Mouse (Mus musculus) MN1 (cell line): Measurements from ENCODE around the gene Aox2.
A peak's percentile ranks its signal among the peaks of the same experiment; 100 is the strongest.

Experiments used
- DNase-seq: peaks from one replicate; pipeline ENCODE4 v3.0.0-alpha.2; 2016; ENCODE audit warnings: low spot score

The Aox2 gene

DNA sequence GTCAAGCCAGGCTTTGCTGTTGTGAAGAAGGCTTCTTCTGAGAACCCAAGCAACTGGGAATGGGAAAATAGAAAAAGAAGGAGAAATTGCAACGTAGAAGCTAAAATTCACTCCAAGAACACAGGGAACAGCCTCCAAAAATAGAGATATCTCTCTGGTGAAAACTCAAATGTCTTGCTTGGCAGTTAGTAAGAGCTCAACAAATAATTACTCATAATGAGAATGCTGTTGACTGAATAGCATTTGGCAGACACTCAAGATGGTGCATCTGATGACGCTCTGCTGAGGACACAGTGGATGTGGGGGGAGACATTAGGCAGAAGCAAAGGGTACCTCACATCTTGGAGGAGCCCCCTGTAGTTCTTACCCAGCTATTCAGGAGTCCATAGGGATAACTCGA lies 10.0 kb downstream of the Aox2 start:
- DNase-seq, result no peak

DNA sequence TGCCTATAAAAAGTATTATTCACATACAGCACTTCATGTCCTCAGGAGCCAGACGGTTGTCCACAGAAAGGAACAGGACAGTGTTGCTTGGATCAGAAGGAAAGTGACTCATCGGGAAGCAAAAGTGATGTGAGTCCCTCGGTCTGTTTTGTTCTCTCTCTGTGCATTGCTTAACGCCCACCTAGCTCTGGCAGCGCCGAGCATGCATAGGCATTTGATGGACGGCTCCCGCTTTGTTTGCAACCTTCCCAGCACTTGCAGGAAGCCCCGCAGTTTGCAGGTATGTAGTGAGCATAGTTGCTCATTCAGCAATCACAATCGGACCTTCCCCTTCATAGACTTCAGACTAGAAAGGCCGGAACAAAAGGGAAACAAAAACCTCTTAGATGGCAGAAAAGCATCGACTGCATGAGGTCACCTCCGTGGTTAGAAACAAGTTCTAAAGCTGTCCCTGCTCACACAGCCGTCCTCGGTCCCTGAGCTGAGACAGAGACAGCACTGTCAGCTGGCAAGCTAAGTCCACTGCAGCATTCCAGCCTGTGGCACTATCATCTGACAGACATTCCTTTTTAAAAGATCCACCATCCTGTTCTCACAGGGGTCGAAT lies 11.8 kb downstream of the Aox2 start:
- no peak for DNase-seq

DNA sequence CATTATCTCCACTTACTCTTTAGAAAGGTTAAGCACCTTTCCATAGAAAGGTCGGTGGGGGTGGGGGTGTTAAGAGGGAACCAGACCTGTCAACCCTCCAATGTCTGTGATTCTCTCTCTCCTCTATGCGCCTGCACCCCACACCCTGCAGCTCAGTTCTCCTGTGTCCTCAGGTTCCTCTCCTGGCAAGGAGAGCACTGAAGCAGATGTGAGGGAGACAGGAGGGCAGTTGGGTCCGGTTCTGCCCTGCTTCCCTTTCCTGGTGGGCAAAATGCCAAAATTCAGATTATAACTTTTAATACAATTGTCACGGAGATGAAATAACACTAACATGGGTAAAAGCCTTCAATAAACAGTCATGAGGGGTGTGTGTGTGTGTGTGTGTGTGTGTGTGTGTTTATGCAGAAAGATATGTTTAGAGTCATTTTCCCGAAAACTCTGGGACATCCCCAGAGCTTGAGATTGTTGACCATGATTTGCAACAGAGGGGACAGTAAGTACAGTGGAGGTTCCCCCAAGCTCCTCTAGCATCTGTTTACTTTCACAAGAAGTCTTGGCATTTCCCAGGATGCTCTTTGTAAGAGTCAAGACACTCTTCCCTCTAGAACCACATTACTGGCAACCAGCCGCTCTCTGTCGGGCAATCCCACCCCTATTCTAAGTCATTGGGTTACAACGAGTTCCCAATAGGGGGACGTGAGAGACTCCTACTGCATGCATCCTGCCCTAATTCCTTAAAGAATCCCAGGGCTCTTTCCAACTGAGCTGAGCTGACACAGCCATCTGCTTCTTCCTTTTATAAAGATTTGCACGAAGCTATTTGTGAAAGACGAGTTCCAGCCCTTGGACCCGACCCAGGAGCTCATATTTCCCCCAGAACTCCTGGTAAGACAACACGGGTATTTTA lies 13.5 kb downstream of the Aox2 start:
- no peak for DNase-seq

DNA sequence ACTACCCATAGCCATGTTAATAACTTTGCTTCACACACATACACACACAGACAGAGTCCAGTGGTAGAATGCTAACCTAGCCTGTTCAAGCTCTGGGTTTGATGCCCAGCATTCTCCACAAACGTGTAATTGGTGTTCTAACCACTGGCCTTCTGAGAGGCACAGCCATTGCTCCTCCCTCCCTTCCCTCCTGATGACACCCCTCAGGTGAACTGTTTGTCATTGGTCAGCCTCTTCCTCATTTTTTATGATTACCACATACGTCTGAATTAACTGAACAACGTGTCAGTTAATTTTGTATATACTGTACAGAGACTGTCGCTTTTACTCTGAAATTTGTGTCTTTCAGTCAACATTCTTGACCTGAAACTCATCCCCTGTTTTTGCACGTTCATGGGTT lies 16.6 kb downstream of the Aox2 start:
- no peak for DNase-seq

DNA sequence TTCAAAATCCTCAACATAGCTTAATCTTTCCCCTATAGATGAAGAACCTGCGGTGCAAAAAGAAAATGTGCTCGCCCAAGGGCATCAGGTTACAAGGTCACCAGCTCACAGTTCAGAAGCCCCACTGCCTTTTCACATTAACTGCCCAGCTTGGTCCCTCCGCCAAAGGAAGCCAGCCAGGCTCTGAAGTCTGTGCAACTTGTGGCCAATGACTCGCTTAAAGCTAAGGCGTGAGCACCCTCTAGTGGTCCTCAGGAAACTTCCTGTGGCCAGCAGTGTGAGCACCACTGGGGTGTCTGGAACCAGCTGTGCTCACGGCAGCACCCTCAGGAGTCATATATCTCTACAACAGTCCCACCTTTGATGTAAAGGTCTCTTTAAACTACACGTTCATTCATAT lies 18.2 kb downstream of the Aox2 start:
- peak; percentile 62 for DNase-seq

DNA sequence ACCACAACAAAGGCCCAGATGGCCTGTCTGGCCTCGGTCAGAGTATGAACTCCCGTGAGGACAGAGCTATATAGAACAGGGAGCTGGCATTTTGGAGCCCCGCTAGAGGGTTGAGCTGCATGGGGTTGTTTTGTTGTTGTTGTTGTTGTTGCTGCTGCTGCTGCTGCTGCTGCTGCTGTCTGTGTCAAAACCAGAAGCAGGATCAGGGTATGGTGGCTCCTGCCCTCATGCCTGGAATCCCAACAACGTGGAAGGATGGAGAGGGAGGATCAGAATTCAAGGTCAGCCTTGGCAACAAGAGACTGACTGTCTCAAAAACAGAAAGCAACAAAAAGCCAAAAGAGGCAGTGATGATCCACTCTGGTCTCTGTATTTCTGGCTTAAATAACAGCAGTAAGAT lies 18.7 kb downstream of the Aox2 start:
- no peak for DNase-seq

DNA sequence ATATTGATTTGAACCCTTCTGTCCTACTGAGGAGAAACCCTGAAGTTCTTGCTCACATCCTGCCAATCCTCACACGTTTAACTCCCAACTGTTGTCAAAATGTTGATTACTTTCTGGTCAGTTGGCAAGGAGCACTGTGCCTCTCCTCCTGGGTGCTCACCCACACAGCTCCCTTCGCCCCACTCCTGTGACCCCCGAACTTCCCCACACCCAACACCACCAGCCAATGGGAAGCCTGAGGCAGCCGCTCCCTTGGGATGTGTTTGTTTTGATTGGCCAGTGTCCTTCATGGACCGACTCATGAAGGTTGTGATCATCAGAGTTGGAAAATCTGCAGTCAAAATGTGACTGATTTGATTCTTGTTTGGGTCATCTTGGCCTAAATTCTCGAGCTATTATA lies 20.2 kb downstream of the Aox2 start:
- DNase-seq, result no peak

DNA sequence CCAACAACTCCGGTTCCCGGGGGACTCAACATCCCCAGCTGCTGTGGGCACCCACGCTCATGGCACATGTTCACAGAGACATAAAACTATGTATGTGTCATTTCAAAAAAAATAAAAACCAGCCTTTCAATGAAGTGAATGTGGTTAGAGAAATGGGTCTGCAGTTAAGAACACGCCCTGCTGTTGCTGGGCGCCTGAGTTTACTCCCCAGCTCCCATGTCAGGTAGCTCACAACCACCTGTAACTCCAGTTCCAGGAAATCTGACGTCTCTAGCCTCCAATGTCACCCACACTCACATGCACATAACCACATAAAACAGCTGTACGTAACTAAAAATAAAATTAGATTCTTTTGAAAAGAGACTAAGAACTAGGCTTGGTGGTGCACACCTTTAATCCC lies 22.9 kb downstream of the Aox2 start:
- DNase-seq, result no peak

DNA sequence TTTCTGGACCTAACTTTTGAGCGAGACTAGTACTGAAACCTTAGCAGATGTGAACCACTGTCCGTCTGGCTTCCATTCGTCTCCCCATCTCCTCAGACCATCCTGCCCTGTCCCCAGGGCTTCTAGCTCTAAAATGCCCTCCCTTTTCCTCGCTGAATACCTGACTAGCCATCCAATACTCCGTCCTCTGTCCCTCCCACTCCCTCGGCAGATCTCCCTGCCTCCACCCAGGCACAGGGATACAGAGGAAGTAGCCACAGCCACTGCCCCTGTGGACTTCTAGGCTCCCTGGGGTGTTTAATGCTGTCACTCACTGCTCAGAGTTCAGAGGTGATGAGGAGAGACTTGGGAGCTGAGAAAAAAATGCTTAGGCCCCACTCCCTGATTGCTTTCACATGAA lies 23.9 kb downstream of the Aox2 start:
- DNase-seq, result no peak

DNA sequence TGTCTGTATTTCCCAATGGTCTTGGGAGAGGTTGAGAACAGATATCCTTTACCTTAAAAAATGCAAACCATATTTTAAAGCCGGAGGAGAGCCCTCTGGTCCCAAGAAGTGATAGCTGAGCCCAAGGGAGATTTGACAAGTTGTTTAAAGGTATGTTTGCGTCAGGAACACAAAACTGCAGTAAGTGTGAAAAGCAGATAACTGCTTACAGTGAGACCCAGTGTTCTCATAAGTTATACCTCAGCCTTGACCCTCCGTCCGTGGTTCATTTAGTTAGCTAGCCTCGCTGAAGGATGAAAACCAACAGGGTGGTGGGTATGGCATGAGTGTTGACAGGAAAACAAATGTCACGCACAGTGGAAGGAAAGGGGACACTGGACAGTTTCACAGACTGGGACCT lies 24.9 kb downstream of the Aox2 start:
- no peak for DNase-seq

DNA sequence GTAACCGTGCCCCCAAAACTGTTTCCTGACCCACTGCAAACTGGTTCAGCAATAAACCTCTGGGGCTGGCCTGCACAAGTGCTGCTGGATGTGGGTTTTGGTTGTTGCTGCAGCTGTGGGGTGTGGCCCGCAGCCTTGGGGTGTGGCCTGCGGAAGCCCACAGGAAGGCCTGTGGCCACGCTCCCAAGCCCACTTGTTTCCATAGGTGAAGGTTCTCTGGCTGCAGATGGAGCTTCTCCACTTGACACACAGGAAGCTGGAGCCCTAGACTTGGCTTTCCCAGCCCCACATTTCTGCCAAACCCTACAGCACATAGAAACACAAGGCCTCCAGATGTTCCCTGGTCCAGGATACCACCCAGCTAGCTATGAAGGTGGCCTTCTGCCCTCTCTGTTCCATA lies 25.6 kb downstream of the Aox2 start:
- no peak for DNase-seq

DNA sequence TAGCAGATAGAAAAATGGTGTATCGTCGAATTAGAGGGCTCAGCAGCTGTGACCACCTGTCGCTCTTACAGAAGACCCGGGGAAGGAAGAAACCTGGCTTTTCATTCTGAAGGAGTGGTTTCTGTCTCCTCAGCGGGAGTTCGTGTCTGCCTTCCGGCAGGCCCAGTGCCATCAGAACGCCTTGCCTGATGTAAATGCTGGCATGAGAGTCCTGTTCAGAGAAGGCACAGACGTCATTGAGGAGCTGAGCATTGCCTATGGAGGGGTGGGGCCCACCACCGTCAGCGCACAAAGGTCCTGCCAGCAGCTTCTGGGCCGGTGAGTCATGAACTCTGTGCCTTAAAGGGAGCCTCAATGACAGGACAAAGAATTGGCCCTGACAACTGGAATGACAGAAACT lies 26.2 kb downstream of the Aox2 start:
- peak; percentile 8 for DNase-seq

DNA sequence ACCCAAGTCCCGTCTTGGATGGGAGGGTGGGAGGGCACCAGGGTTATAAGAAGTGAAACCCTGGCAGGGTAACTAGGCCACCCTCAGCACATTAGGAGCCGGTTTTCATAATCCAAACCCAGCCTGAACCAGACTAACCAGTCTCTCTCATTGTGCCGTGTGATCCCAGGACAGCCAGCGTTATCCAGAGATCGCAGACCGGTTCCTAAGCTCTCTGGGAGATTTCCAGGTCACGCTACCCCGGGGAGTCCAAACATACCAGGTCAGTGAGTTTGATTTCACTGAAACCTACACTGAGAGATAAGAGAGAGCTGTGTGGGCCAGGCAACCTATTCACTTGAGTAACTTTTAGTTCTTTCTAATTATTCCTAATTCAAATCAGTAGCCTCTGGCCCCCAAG lies 29.1 kb downstream of the Aox2 start:
- no peak for DNase-seq

DNA sequence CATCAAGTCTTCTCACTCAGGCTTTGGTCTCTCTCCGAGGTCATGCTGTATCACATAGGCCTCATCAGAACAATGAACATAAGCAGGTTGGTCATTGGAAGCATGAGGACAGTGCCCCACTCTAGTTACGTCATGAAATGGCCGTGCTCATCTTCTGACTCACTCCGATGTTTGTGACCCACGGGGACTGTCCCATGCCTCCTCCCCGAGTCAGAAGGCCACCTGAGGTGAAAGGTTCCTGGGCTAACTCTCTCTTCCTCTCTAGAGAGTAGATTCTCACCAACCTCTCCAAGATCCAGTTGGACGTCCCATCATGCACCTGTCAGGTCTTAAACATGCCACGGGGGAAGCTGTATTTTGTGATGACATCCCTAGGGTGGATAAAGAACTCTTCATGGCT lies 30.5 kb downstream of the Aox2 start:
- no peak for DNase-seq

DNA sequence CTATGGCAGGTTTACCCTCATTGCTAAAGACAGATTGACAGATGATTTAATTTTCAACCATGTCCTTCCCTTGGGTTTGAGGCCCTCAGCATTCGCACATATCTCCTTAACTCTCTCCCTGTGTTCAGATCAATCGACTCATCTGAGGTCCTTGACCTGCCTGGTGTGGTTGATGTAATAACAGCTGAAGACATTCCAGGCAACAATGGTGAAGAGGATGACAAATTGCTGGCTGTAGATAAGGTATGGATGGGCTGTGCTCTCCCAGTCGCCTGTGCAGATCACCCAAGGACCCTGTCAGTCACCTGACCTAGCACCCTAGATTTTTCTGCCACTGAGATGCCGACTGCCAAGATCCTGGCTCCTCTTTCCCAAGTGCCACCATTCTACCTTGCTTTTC lies 31.7 kb downstream of the Aox2 start:
- DNase-seq, result no peak

DNA sequence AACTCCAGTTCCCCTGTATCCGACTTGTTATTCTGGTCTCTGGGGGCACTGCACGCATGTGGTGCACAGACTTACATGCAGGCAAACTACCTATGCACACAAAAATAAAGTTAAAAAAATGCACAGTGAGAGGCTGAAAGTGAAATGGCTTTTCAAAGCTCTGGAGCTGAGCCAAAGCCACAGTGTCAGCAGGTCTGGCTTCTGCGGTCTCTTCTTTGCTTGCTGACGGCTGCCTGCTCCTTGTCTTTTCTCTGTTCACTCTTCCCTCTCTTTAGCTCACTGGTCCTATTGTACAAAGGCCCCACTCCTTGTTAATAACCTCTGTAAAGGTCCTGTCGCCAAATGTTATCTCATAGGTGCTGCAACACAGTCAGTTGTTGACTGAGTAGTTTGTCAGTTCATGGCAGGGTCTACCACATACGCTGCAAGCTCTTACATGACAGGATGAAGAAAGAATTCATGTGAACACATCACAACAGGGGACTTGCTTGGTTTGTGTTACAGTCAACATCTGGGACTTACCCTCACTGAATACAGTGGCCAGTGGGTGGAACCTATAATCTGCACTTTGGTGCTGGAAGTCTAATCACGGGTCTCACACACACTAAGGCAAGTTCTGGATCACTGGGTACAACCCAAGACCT lies 33.2 kb downstream of the Aox2 start:
- no peak for DNase-seq

DNA sequence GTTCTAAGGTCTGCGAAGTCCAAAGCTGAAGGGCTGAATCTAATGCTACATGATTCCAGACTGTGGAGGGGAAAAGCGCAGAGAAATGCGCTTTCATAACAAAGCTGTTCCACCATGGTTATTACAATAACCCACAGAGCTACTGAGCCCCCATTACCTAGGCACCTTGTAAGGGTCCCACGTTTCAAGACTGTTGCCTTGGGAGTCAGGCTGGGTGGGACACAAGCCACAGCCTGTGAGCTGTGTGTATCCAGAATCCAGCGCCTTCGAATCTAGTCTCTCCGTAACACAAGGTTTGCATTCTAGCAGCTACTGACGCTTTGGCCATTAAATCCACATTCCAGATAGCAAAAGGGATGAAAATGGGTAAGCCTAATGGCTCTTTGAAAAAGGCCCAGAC lies 35.0 kb downstream of the Aox2 start:
- no peak for DNase-seq

DNA sequence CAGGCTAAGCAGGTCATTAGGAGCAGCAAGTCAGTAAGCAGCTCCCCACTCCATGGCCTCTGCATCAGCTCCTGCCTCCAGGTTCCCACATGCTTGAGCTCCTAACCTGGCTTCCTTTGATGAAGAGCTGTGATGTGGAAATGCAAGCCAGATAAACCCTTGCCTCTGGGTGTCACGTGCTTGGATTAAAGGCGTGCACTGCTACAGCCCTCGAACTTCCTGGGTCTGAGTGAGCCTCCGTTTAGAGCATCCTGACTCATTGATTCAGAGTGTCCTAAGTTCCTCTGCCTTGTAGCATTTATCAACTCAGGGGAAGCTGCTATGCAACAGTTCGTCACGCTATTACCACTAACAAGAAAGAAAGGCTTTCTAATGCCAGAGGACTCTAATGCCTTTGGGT lies 37.4 kb downstream of the Aox2 start:
- no peak for DNase-seq

DNA sequence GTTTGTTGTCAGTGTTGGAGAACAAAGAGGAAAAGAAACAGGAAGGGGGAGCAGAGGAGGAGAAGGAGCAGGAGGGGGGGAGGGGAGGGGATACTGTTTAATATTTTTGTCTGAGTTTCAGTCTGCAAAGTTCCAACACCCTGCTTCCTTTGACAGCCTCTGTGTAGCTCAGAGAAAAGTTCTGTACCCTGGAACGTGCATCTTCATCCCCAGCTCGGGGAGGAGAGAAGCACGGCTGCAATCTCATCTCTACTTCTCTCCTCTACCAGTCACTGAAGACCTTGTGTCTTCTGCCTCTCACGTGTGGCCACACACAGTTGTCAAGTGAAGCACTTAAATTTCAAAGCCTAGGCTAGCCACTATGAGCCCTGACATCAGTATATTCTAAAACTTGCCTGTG lies 55.1 kb downstream of the Aox2 start:
- no peak for DNase-seq

DNA sequence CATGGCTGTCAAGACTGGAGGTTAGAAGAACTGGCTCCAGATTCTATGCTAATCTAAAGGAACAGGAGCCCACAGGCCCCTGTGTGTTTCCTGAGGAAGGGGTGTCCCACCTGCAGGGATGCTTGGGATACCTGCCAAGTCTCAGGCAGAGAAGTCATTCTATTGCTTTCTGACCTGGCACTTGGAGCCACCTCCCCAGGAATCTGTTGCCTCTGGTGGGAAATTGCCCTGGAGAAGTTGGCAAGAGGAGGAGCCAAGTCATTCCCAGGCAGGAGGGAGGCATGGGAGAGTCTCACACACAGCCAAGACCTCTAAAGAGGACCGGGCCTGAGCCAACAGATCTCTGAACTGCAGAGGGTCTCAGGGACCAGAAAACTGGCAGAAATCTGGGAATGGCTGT lies 61.8 kb downstream of the Aox2 start:
- no peak for DNase-seq

DNA sequence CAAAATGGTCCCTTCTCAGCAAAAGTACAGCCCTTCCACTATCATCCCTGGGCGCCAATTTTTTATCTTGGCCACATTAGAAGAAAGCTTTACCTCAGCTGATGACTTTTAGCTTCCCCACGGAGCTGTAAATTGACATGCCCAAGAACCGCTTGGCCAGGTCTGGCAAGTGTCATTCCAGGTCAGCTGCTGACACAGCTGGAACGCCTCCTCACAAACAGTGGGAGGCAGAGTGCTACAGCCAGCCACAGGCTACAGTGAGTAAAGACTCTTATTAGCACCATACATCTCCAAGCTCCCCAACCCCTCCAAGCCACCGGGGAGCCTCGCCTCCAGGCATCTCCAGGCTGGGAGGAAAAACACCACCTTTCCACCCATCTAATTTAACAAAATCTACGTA lies 63.5 kb downstream of the Aox2 start:
- DNase-seq, result peak; percentile 48

DNA sequence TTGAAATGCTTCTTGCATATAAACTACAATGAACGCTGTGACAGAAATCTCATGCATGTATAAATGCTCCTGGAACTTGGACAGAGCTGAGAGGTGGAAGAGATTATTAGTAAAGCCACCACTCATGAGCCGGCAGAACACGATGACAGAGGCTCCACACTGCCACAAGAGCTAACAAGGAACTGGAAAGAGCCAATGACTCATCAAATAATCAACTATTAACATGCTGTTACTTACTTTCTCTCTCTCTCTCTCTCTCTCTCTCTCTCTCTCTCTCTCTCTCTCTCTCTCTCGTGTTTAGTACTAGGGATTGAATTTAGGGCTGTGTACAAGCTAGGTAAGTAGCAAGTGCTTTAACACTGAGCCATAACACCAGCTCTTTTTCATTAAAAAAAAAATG lies 65.7 kb downstream of the Aox2 start:
- no peak for DNase-seq

DNA sequence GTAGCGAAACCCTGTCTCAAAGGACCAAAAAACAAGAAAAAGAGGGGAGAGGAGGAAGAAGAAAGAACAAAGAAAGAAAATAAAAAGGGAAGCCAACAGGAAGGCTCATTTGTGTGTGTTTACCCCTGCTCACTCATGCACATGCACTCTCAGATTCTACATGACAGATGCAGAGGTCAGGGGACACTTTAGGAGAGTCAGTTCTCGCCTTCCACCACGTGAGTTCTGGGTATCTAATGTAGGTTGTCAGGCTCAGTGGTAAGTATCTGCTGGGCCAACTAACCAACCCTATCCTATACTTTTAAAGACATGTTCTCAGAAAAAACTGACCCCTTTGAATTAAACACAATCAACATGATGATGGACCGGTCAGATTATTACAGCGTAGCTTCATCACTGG lies 66.4 kb downstream of the Aox2 start:
- DNase-seq, result no peak
